Mouse (Mus musculus) C2C12 (cell line): Measurements from ENCODE around the gene Dmtf1.

Experiments used
- CTCF ChIP-seq: IDR thresholded peaks from one replicate; pipeline ENCODE4 v1.5.1; 2011; ENCODE audit not compliant: control insufficient read depth, insufficient read depth, insufficient read length
- FOSL1 ChIP-seq: IDR thresholded peaks from one replicate; pipeline ENCODE4 v1.8.0; 2011; ENCODE audit warnings: mild to moderate bottlenecking, low read length; ENCODE audit not compliant: poor library complexity, insufficient read depth, severe bottlenecking
- MAX ChIP-seq: IDR thresholded peaks from one replicate; pipeline ENCODE4 v1.6.1; 2011; ENCODE audit warnings: mild to moderate bottlenecking, control low read depth
- MYOD1 ChIP-seq: IDR thresholded peaks from one replicate; pipeline ENCODE4 v1.6.1; 2011; ENCODE audit warnings: low read depth; ENCODE audit not compliant: control insufficient read depth, insufficient read length
- MYOG ChIP-seq: IDR thresholded peaks from one replicate; pipeline ENCODE4 v1.6.1; 2011; ENCODE audit not compliant: control insufficient read depth, insufficient read length; ENCODE audit errors: extremely low read depth

GRCm38 (mm10) chr5:9093490-9093889, 68.1 kb downstream of the Dmtf1 start:
- TF ChIP-seq CTCF = no peak
- no peak for TF ChIP-seq MYOG
- no peak for TF ChIP-seq MAX
- no peak for TF ChIP-seq FOSL1
- TF ChIP-seq MYOD1 = no peak
